7 mouse cellular contexts compared by ENCODE assay signal in the genomic region with DNA sequence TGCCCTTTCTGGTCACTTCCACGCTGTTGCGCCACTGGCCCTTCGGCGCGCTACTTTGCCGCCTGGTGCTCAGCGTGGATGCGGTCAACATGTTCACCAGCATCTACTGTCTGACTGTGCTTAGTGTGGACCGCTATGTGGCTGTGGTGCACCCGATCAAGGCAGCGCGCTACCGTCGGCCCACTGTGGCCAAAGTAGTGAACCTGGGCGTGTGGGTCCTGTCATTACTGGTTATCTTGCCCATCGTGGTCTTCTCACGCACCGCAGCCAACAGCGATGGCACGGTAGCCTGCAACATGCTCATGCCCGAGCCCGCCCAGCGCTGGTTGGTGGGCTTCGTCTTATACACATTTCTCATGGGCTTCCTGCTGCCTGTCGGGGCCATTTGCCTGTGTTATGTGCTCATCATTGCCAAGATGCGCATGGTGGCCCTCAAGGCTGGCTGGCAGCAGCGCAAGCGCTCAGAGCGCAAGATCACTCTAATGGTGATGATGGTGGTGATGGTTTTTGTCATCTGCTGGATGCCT. TPM values are rescaled to one million over a fixed set of nuclear protein-coding genes. Genes with fewer than 3 reads are reported as not detected.
DNase-seq lines count a peak whose midpoint lies in the region; ATAC-seq and TF ChIP-seq lines count a peak whose summit lies in the region.

No protein-coding gene starts in this region.

- peaks cover 6% of the 10 kb centered on the region; the same call in 1 of the 2 replicates for H3K4me1 ChIP-seq in lung, adult 2 months (ENCODE audit: control insufficient read depth, insufficient read depth, low read length)
- peaks cover 20% of the 10 kb centered on the region for H3K4me1 ChIP-seq in forebrain, embryonic 11.5 days (replicated peaks; ENCODE audit: control insufficient read depth, insufficient read depth, low read length)
- H3K4me1 ChIP-seq in kidney, embryonic 16.5 days (ENCODE audit: insufficient read depth, low read length): peaks cover 30% of the 10 kb centered on the region
- H3K4me1 ChIP-seq in stomach, postnatal 0 days (replicated peaks; ENCODE audit: control insufficient read depth, insufficient read depth): no peaks in the 10 kb centered on the region

- no peak overlapping the region for H3K9ac ChIP-seq in forebrain, embryonic 11.5 days (ENCODE audit: low read length)
- H3K9ac ChIP-seq in kidney, embryonic 16.5 days (replicated peaks; ENCODE audit: low read length): peak overlapping the region; percentile 28; the same call in 1 of the 2 replicates
- H3K9ac ChIP-seq in stomach, postnatal 0 days (ENCODE audit: low read length): no peak overlapping the region

- no peak overlapping the region for H3K27ac ChIP-seq in forebrain, embryonic 11.5 days (ENCODE audit: low read depth, low read length)
- H3K27ac ChIP-seq in kidney, embryonic 16.5 days (ENCODE audit: low read length): no peak overlapping the region
- H3K27ac ChIP-seq in stomach, postnatal 0 days (replicated peaks): no peak overlapping the region

- DNase-seq in lung, adult 2 months: no peak
- DNase-seq in lung, adult 18-20 months: no peak
- peak; percentile 64 for DNase-seq in forebrain, embryonic 11.5 days (ENCODE audit: low spot score)
- DNase-seq in mesoderm, embryonic 11.5 days (ENCODE audit: low read depth, low spot score): peak; percentile 22
- DNase-seq in stomach, postnatal 0 days (ENCODE audit: low spot score): peak; percentile 18
- DNase-seq in adrenal gland, adult 18-20 months (ENCODE audit: low spot score in 2 of 2): no peak

- TF ChIP-seq POLR2A in lung, adult 2 months (IDR thresholded peaks at IDR 0.05; ENCODE audit: borderline replicate concordance, extremely low read depth, low read depth, low read length): no peak

- peak overlapping the region; percentile 80 for H3K4me2 ChIP-seq in forebrain, embryonic 11.5 days (ENCODE audit: low read depth, low read length, severe bottlenecking)
- peak overlapping the region; percentile 85 for H3K4me2 ChIP-seq in kidney, embryonic 16.5 days (replicated peaks; ENCODE audit: low read depth, low read length)
- H3K4me2 ChIP-seq in stomach, postnatal 0 days (replicated peaks; ENCODE audit: low read depth): peak overlapping the region; percentile 59

- no peak for TF ChIP-seq EP300 in stomach, postnatal 0 days (optimal IDR thresholded peaks at IDR 0.05)

- TF ChIP-seq CTCF in lung, adult 2 months (IDR thresholded peaks at IDR 0.05; ENCODE audit: insufficient read depth, low read length): no peak
- TF ChIP-seq CTCF in stomach, postnatal 0 days (IDR thresholded peaks at IDR 0.05; ENCODE audit: low read depth): no peak

- ATAC-seq in forebrain, embryonic 11.5 days (replicated peaks; ENCODE audit: low FRiP score): peak; percentile 45
- ATAC-seq in kidney, embryonic 16.5 days (ENCODE audit: low FRiP score, low TSS enrichment): peak; percentile 20; the same call in 1 of the 2 replicates
- no peak for ATAC-seq in stomach, postnatal 0 days (ENCODE audit: low FRiP score, low TSS enrichment)

- no peaks in the 10 kb centered on the region for H3K36me3 ChIP-seq in forebrain, embryonic 11.5 days (ENCODE audit: control insufficient read depth, insufficient read depth, low read length)
- no peaks in the 10 kb centered on the region for H3K36me3 ChIP-seq in kidney, embryonic 16.5 days (ENCODE audit: insufficient read depth, low read length)
- H3K36me3 ChIP-seq in stomach, postnatal 0 days (ENCODE audit: control insufficient read depth, insufficient read depth, low read length): no peaks in the 10 kb centered on the region

- 4% methylated on average over 29 of the region's 29 CpGs for WGBS in lung, adult 2 months
- WGBS in forebrain, embryonic 11.5 days: 2% methylated on average over 29 of the region's 29 CpGs
- WGBS in kidney, embryonic 16.5 days: 4% methylated on average over 29 of the region's 29 CpGs
- 3% methylated on average over 29 of the region's 29 CpGs for WGBS in stomach, postnatal 0 days

- H3K4me3 ChIP-seq in lung, adult 2 months (replicated peaks; ENCODE audit: extremely low read depth, low read depth, low read length): peak overlapping the region; percentile 53
- peak overlapping the region; percentile 40 for H3K4me3 ChIP-seq in forebrain, embryonic 11.5 days (ENCODE audit: low read depth, low read length)
- peak overlapping the region; percentile 51 for H3K4me3 ChIP-seq in kidney, embryonic 16.5 days (ENCODE audit: low read length)
- peak overlapping the region; percentile 40 for H3K4me3 ChIP-seq in stomach, postnatal 0 days (ENCODE audit: low read depth, low read length)

- no peaks in the 10 kb centered on the region for H3K9me3 ChIP-seq in forebrain, embryonic 11.5 days (ENCODE audit: control insufficient read depth, low read length)
- no peaks in the 10 kb centered on the region for H3K9me3 ChIP-seq in kidney, embryonic 16.5 days (ENCODE audit: low read length)
- H3K9me3 ChIP-seq in stomach, postnatal 0 days (ENCODE audit: control insufficient read depth, low read length): no peaks in the 10 kb centered on the region

- peaks cover 42% of the 10 kb centered on the region for H3K27me3 ChIP-seq in forebrain, embryonic 11.5 days (ENCODE audit: control insufficient read depth, insufficient read depth, low read length)
- H3K27me3 ChIP-seq in kidney, embryonic 16.5 days (ENCODE audit: insufficient read depth, low read length): peaks cover 38% of the 10 kb centered on the region
- H3K27me3 ChIP-seq in stomach, postnatal 0 days (ENCODE audit: control insufficient read depth, insufficient read depth, low read length): peaks cover 12% of the 10 kb centered on the region

RNA-seq across cellular contexts. Expression of gene Sstr1, which starts 1.4 kb away (rescaled TPM):
- polyA plus RNA-seq in lung, adult 2 months (2012; rRNA removed): 0.45 and 0.51 TPM in 2 replicates
- polyA plus RNA-seq in forebrain, embryonic 11.5 days (2014; fragmentation: Nextera tagmentation; extraction: Ambion mirVana): not detected in 2 replicates
- 0.67 and 1.3 TPM in 2 replicates for polyA plus RNA-seq in kidney, embryonic 16.5 days (2015; fragmentation: Nextera tagmentation; extraction: Ambion mirVana)
- 0.90 and 1.0 TPM in 2 replicates for polyA plus RNA-seq in stomach, postnatal 0 days (2015; fragmentation: Nextera tagmentation; extraction: Ambion mirVana)
- total RNA-seq in adrenal gland, adult 18-20 months (2021): under 1 TPM in 1 of 2 experiments, not detected in 1; 0.13 TPM

RNA-seq across cellular contexts. Expression of gene Clec14a, which starts 56.1 kb away (rescaled TPM):
- 103 and 140 TPM in 2 replicates for polyA plus RNA-seq in lung, adult 2 months (2012; rRNA removed)
- polyA plus RNA-seq in forebrain, embryonic 11.5 days (2014; fragmentation: Nextera tagmentation; extraction: Ambion mirVana): 5.3 and 7.3 TPM in 2 replicates
- polyA plus RNA-seq in kidney, embryonic 16.5 days (2015; fragmentation: Nextera tagmentation; extraction: Ambion mirVana): 14.1 and 14.8 TPM in 2 replicates
- polyA plus RNA-seq in stomach, postnatal 0 days (2015; fragmentation: Nextera tagmentation; extraction: Ambion mirVana): 7.1 and 7.8 TPM in 2 replicates
- total RNA-seq in adrenal gland, adult 18-20 months (2021): 1 to 10 TPM; 5.5 to 8.2 TPM

Comparison
In these comparisons a context has a peak if more than half of its experiments do, and no peak if none do; other contexts are left out.
1. DNase-seq: peak in forebrain, embryonic 11.5 days (single experiment), mesoderm, embryonic 11.5 days (single experiment) and stomach, postnatal 0 days (single experiment); none in lung, adult 2 months (single experiment), lung, adult 18-20 months (0 of 2) and adrenal gland, adult 18-20 months (0 of 2).
2. Peak in every context shown above with its lines, with median percentiles within 50 percentile points of each other: H3K4me3 ChIP-seq and H3K4me2 ChIP-seq.